Mouse (Mus musculus) olfactory bulb, adult 2 months (tissue): ENCODE measurements around the gene Hinfp.

Source experiments
- CTCF ChIP-seq: fragments of 200-500 bp; IDR thresholded peaks from 2 replicates; pipeline ENCODE4 v1.5.1; 2012; ENCODE audit warnings: low read depth, mild to moderate bottlenecking, low read length, moderate library complexity; ENCODE audit not compliant: insufficient read depth
- POLR2A ChIP-seq: fragments of 200-500 bp; IDR thresholded peaks from 2 replicates; pipeline ENCODE4 v1.6.1; 2012; ENCODE audit warnings: mild to moderate bottlenecking, low read depth, low read length, moderate library complexity; ENCODE audit not compliant: insufficient read depth

DNA sequence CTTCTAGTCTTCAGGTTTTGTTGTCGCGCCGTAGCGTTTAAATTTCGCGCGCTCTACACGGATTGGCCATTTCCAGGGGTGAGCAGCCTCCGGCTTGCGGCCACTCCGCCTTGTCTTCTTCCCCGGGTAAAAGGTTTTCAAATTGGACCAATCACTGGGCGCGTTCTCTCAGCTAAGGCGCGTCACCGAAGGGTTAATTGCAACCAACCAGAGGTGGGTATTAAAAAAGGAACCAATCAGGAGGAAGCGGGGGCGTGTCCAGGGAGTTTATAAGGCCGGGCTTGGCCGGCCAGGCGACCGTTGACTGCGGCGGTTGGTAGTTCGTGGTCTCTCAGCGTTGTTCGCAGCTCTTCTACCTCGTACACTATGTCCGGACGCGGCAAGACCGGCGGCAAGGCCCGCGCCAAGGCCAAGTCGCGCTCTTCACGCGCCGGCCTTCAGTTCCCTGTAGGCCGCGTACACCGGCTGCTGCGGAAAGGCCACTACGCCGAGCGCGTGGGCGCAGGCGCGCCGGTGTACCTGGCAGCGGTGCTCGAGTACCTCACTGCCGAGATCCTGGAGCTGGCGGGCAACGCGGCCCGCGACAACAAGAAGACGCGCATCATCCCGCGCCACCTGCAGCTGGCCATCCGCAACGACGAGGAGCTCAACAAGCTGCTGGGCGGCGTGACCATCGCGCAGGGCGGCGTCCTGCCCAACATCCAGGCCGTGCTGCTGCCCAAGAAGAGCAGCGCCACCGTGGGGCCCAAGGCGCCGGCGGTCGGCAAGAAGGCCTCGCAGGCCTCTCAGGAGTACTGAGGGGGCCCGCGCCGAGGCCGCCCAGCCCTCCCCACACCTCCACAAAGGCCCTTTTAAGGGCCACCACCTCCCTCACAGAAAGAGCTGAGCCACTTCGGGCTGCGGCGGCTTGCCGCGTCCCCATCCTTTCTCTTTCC is 29.2 kb upstream of the Hinfp start, which contains the start of gene H2afx:
- TF ChIP-seq CTCF (no peak), POLR2A (peak; percentile 100)
